ENCODE assay signal across 11 mouse cellular contexts in the genomic region with DNA sequence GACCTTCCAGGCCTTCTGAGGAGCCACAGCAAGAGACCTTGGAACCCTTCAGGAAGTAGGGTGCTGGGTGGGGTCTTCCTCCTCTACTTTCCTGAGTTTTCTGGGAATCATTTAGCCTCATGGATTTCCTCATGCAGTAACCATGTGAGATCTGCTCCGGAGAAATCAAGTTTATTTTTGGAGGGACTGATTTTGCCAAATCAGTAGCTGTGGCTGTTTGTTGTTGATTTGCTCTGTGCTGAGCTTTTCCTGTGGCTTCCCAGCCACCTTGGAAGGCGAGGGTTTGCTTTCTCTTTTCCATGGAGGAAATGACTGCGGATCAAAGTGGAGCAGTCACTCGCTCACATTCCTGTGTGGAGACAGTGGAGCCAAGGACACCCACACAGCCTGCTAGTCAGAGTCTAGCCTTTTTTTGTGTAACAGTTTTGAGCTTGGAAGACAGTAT. TPM values are rescaled to one million over a fixed set of nuclear protein-coding genes. Genes with fewer than 3 reads are reported as not detected.
DNase-seq lines count a peak whose midpoint lies in the region; ATAC-seq and TF ChIP-seq lines count a peak whose summit lies in the region.
"Had no signal": no experiment of that assay in that cellular context is flagged by ENCODE, and none has a peak within 500 bp of the region (broad histone marks: within the 10 kb centered on the region; RNA-seq: fewer than 3 reads in every experiment).

No protein-coding gene starts in this region.

- no peak for TF ChIP-seq POLR2A in thymus, adult 2 months (IDR thresholded peaks at IDR 0.05; ENCODE audit: control insufficient read depth, extremely low read depth, insufficient read depth, low read length, poor library complexity)

- H3K9me3 ChIP-seq in intestine, embryonic 16.5 days (ENCODE audit: control insufficient read depth, low read length), result no peaks in the 10 kb centered on the region
- no peaks in the 10 kb centered on the region for H3K9me3 ChIP-seq in intestine, embryonic 15.5 days
- H3K9me3 ChIP-seq in heart, embryonic 15.5 days (replicated peaks), result no peaks in the 10 kb centered on the region
- H3K9me3 ChIP-seq in limb, embryonic 10.5 days (replicated peaks), result no peaks in the 10 kb centered on the region
- no peaks in the 10 kb centered on the region for H3K9me3 ChIP-seq in forebrain, embryonic 10.5 days

- H3K27ac ChIP-seq in intestine, embryonic 16.5 days (ENCODE audit: low read length), result peak overlapping the region; percentile 8; the same call in 1 of the 2 replicates
- H3K27ac ChIP-seq in intestine, embryonic 15.5 days, result no peak overlapping the region; the same call in 1 of the 2 replicates
- H3K27ac ChIP-seq in heart, embryonic 15.5 days, result peak overlapping the region; percentile 28
- 0 out of 2 replicates have a peak overlapping the region, but pooled peaks have one; percentile 30 for H3K27ac ChIP-seq in limb, embryonic 10.5 days
- no peak overlapping the region for H3K27ac ChIP-seq in forebrain, embryonic 10.5 days
- H3K27ac ChIP-seq in thymus, adult 2 months (ENCODE audit: control insufficient read depth, insufficient read depth, low read length), result no peak overlapping the region
- H3K27ac ChIP-seq: hindbrain, embryonic 14.5 days; liver, embryonic 14.5 days had no signal

- peaks cover 29% of the 10 kb centered on the region for H3K4me1 ChIP-seq in intestine, embryonic 16.5 days (ENCODE audit: control insufficient read depth, insufficient read depth, low read length)
- H3K4me1 ChIP-seq in intestine, embryonic 15.5 days (replicated peaks), result peaks cover 22% of the 10 kb centered on the region
- H3K4me1 ChIP-seq in heart, embryonic 15.5 days (replicated peaks), result peaks cover 39% of the 10 kb centered on the region
- H3K4me1 ChIP-seq in limb, embryonic 10.5 days, result peaks cover 46% of the 10 kb centered on the region
- peaks cover 50% of the 10 kb centered on the region for H3K4me1 ChIP-seq in forebrain, embryonic 10.5 days
- H3K4me1 ChIP-seq in thymus, adult 2 months (replicated peaks; ENCODE audit: control insufficient read depth, insufficient read depth, low read length), result no peaks in the 10 kb centered on the region

- DNase-seq in brain, adult 2 months (ENCODE audit: low read depth, low spot score), result peak; percentile 73
- no peak for DNase-seq in limb, embryonic 10.5 days (ENCODE audit: low spot score)
- no peak for DNase-seq in ovary, postnatal 36 days (ENCODE audit: low spot score)
- no peak for DNase-seq in forebrain, embryonic 10.5 days (ENCODE audit: extremely low spot score, low spot score)
- DNase-seq in thymus, adult 2 months, result no peak

- no peak overlapping the region for H3K9ac ChIP-seq in intestine, embryonic 16.5 days (ENCODE audit: low read depth, low read length)
- H3K9ac ChIP-seq in intestine, embryonic 15.5 days, result no peak overlapping the region
- H3K9ac ChIP-seq in heart, embryonic 15.5 days, result no peak overlapping the region
- H3K9ac ChIP-seq: hindbrain, embryonic 14.5 days; liver, embryonic 14.5 days had no signal

- H3K36me3 ChIP-seq in intestine, embryonic 16.5 days (ENCODE audit: control insufficient read depth, insufficient read depth, low read length), result no peaks in the 10 kb centered on the region
- H3K36me3 ChIP-seq in intestine, embryonic 15.5 days, result no peaks in the 10 kb centered on the region
- H3K36me3 ChIP-seq in heart, embryonic 15.5 days, result no peaks in the 10 kb centered on the region
- H3K36me3 ChIP-seq in limb, embryonic 10.5 days, result peaks cover 6% of the 10 kb centered on the region
- peaks cover 13% of the 10 kb centered on the region for H3K36me3 ChIP-seq in forebrain, embryonic 10.5 days (replicated peaks)
- no peaks in the 10 kb centered on the region for H3K36me3 ChIP-seq in thymus, adult 2 months (ENCODE audit: control insufficient read depth, insufficient read depth, low read length)

- 61% methylated on average over 4 of the region's 4 CpGs for WGBS in intestine, embryonic 16.5 days
- WGBS in intestine, embryonic 15.5 days, result 67% methylated on average over 4 of the region's 4 CpGs
- 41% methylated on average over 4 of the region's 4 CpGs for WGBS in heart, embryonic 15.5 days
- 84% methylated on average over 4 of the region's 4 CpGs for WGBS in limb, embryonic 10.5 days
- WGBS in forebrain, embryonic 10.5 days, result 85% methylated on average over 4 of the region's 4 CpGs
- WGBS in thymus, adult 2 months, result 91% methylated on average over 4 of the region's 4 CpGs

- H3K27me3 ChIP-seq in intestine, embryonic 16.5 days (replicated peaks; ENCODE audit: control insufficient read depth, insufficient read depth, low read length), result no peaks in the 10 kb centered on the region
- no peaks in the 10 kb centered on the region for H3K27me3 ChIP-seq in intestine, embryonic 15.5 days (replicated peaks)
- H3K27me3 ChIP-seq in heart, embryonic 15.5 days, result no peaks in the 10 kb centered on the region
- no peaks in the 10 kb centered on the region for H3K27me3 ChIP-seq in limb, embryonic 10.5 days (ENCODE audit: low read depth, poor library complexity, severe bottlenecking)
- H3K27me3 ChIP-seq in forebrain, embryonic 10.5 days (ENCODE audit: poor library complexity, severe bottlenecking), result no peaks in the 10 kb centered on the region
- H3K27me3 ChIP-seq in thymus, adult 2 months (ENCODE audit: control insufficient read depth, insufficient read depth, low read length), result no peaks in the 10 kb centered on the region

- no peak for TF ChIP-seq CTCF in thymus, adult 2 months (IDR thresholded peaks at IDR 0.05; ENCODE audit: borderline replicate concordance, control insufficient read depth, extremely low read depth, insufficient read depth, low read length, poor library complexity)

- no peak overlapping the region for H3K4me3 ChIP-seq in intestine, embryonic 16.5 days (ENCODE audit: low read length)
- no peak overlapping the region for H3K4me3 ChIP-seq in intestine, embryonic 15.5 days (replicated peaks)
- no peak overlapping the region for H3K4me3 ChIP-seq in heart, embryonic 15.5 days
- no peak overlapping the region for H3K4me3 ChIP-seq in limb, embryonic 10.5 days
- no peak overlapping the region for H3K4me3 ChIP-seq in forebrain, embryonic 10.5 days
- no peak overlapping the region for H3K4me3 ChIP-seq in thymus, adult 2 months (ENCODE audit: control insufficient read depth, insufficient read depth, low read length)
- H3K4me3 ChIP-seq: erythroblast, embryonic 14.5 days had no signal

- no peak overlapping the region for H3K4me2 ChIP-seq in intestine, embryonic 16.5 days (ENCODE audit: low read depth, low read length)
- no peak overlapping the region for H3K4me2 ChIP-seq in intestine, embryonic 15.5 days (replicated peaks)
- no peak overlapping the region for H3K4me2 ChIP-seq in heart, embryonic 15.5 days
- H3K4me2 ChIP-seq: hindbrain, embryonic 14.5 days had no signal

- no peak for ATAC-seq in intestine, embryonic 16.5 days
- no peak for ATAC-seq in intestine, embryonic 15.5 days
- no peak for ATAC-seq in heart, embryonic 15.5 days (replicated peaks; ENCODE audit: insufficient number of reproducible peaks, insufficient read depth, low FRiP score, low read depth)

RNA-seq across cellular contexts. Expression of a gene that starts 14.2 kb away (rescaled TPM):
- 2.5 and 3.4 TPM in 2 replicates for polyA plus RNA-seq in intestine, embryonic 16.5 days (2015; fragmentation: Nextera tagmentation; extraction: Ambion mirVana)
- 3.2 and 4.1 TPM in 2 replicates for polyA plus RNA-seq in intestine, embryonic 15.5 days (2015; fragmentation: Nextera tagmentation; extraction: Ambion mirVana)
- polyA plus RNA-seq in heart, embryonic 15.5 days (2015; fragmentation: Nextera tagmentation; extraction: Ambion mirVana), result 2.1 and 2.2 TPM in 2 replicates
- polyA plus RNA-seq in limb, embryonic 10.5 days (2016; fragmentation: Nextera tagmentation; extraction: Ambion mirVana), result 2.4 and 2.7 TPM in 2 replicates
- 2.6 and 3.7 TPM in 2 replicates for polyA plus RNA-seq in forebrain, embryonic 10.5 days (2016; fragmentation: Nextera tagmentation; extraction: Ambion mirVana)
- 8.8 and 9.6 TPM in 2 replicates for polyA plus RNA-seq in thymus, adult 2 months (2012; rRNA removed)

Comparison
In these comparisons a context has a peak if more than half of its experiments do, and no peak if none do; other contexts are left out.
1. H3K27ac ChIP-seq: peak in intestine, embryonic 16.5 days (single experiment), heart, embryonic 15.5 days (single experiment) and limb, embryonic 10.5 days (single experiment); none in intestine, embryonic 15.5 days (single experiment), forebrain, embryonic 10.5 days (single experiment) and thymus, adult 2 months (single experiment).